Mouse (Mus musculus) layer of hippocampus, adult 18-20 months (tissue): ENCODE measurements around the gene Hmgb3. TPM values are rescaled to one million over a fixed set of nuclear protein-coding genes. Genes with fewer than 3 reads are reported as not detected.
"Not testable (repeated sequence)": the region's sequence is repeated elsewhere in the genome, so short reads cannot be mapped to it uniquely, and the experiment has no call there.

ENCODE experiments used
- DNase-seq, 2 experiments: peaks; one replicate each; pipeline ENCODE4 v3.0.0; 2022; ENCODE audit warnings: low spot score in 2 of 2
- long read RNA-seq: library from polyadenylated mRNA; stranded (forward); transcript quantifications from one replicate; pipeline ENCODE4 v2.0.0, GENCODE M21; 2021
- total RNA-seq, 2 experiments: library from RNA; stranded (reverse); gene quantifications; 2 replicates each; pipeline ENCODE4 v1.2.3; 2021

The Hmgb3 gene
- total RNA-seq = 10 to 100 TPM in 1 of 2 experiments, 1 to 10 TPM in 1; 9.8 to 13.1 TPM
- long read RNA-seq, transcript Hmgb3-204 (5 exons, 1,743 nt) = major isoform, 6 of 13 reads
- long read RNA-seq, partial matches to known transcripts = 0 of 13 reads
- long read RNA-seq, other reads (novel, unspliced or antisense) = 2 of 13 reads

DNA sequence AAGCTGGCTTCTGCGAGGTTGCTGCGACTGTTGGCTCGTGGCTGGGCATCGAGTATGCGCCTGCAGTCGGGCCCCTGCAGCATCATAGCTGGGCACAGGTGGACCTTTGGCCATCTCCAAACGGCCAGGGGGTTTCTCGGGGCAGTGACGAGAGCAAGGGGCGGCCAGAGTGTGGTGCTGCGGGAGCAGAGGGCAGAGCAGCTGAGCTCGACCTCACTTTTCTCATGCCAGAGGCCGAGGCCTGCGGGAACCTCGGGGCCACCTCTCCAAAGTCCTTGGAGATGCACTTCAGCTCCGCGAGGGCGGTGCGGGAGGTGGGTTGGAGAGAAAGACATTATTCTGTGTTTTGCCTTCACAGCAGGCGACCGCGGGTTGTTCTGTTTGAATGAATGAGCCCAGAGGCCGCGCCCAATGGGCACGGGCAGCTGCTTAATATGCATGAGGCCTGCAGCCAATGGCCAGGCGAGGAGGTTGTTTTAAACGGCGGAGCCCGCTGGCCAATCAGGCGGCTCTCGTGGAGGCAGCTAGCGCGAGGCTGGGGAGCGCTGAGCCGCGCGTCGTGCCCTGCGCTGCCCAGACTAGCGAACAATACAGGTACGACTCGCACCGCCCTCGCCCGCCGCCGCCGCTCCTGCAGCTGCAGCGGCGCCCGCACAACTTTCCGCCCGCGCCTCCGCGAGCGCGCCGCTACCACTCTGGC is at the start of gene Hmgb3:
Gene Hmgb3 (plus strand): TSS at position 504 of the 700 bp plus-strand sequence.
- DNase-seq = peak; percentile 50 to 70

- not testable (repeated sequence) for DNase-seq
Observed at GRCm38 (mm10) chrX:71506591-71506990, 49.1 kb upstream of the Hmgb3 start.

- no peak for DNase-seq
Observed at GRCm38 (mm10) chrX:71519252-71519651, 36.5 kb upstream of the Hmgb3 start.

DNA sequence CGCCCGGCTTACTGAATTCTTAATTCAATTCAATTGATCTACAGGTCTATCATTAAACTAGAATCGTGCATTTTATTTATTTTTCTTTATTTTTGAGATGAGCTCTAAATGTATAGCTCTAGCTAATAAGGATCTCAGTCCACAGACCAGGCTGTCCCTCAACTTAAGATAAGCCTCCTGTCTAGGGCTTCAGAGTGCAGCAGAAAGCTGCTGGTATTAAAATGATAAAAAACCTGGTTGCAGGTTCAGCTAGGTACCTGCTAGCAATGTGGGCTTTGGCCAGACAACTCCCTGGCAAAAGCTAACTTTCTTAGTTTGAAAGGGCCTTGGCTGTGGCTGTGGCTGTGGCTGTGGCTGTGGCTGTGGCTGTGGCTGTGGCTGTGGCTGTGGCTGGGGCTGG is 32.8 kb upstream of the Hmgb3 start:
- DNase-seq = no peak

DNA sequence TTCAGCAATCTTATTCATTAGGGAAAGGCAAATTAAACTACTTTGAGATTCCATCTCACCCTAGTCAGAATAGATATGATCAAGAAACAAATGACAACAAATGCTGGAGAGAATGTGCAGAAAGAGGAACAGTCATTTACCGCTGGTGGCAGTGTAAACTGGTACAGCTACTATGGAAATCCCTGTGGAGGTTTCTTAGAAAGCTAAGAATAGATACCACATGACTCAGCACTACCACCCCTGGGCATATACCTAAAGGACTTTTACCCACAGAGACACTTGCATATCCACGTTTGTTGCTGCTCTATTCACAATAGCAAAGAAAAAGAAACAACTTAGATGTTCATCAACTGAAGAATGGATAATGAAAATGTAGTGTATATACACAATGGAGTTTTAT is 31.4 kb upstream of the Hmgb3 start:
- DNase-seq = no peak

- DNase-seq = no peak
Observed at GRCm38 (mm10) chrX:71525593-71526299, 30.0 kb upstream of the Hmgb3 start.

GRCm38 (mm10) chrX:71527461-71527860 is 28.3 kb upstream of the Hmgb3 start:
- no peak for DNase-seq

DNA sequence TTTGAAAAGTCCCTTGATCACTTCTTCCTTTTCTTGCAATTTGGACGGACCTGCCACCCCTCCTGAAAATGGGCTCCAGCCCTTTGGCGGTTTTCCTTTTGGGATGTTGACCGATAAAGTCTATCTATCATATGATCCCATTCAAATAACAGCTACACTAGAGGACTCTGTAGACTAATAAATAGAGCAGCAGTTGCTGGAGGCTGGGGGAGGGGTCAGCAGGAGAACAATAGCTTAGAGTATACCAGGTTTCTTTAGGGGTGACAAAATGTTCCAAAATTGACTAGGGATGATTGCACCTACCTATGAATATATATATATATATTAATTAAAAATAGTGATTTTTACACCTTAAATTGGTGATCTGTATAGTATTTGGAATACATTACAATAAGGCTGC is 27.6 kb upstream of the Hmgb3 start:
- no peak for DNase-seq

GRCm38 (mm10) chrX:71528646-71529045 is 27.1 kb upstream of the Hmgb3 start:
- peak; percentile 4 to 45 for DNase-seq

- DNase-seq = no peak
Observed at GRCm38 (mm10) chrX:71532635-71533034, 23.1 kb upstream of the Hmgb3 start.

DNA sequence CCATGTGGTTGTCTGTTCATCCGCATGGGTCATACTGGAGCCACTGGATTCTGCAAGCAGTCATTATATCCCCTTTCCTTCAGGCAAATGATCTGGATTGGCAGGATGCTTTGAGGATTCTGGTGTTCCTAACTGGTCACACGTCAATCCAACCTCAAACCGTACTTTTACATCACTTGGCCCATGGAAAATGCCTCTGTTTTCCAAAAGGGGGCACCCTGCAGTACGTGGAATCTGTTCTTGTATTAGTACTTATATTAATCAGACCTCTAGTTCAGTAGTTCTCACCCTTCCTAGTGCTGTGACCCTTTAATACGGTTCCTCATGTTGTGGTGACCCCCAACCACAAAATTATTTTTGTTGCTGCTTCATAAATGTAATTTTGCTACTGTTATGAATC is 21.6 kb upstream of the Hmgb3 start:
- no peak for DNase-seq

GRCm38 (mm10) chrX:71537791-71538190 is 17.9 kb upstream of the Hmgb3 start:
- DNase-seq = no peak

DNA sequence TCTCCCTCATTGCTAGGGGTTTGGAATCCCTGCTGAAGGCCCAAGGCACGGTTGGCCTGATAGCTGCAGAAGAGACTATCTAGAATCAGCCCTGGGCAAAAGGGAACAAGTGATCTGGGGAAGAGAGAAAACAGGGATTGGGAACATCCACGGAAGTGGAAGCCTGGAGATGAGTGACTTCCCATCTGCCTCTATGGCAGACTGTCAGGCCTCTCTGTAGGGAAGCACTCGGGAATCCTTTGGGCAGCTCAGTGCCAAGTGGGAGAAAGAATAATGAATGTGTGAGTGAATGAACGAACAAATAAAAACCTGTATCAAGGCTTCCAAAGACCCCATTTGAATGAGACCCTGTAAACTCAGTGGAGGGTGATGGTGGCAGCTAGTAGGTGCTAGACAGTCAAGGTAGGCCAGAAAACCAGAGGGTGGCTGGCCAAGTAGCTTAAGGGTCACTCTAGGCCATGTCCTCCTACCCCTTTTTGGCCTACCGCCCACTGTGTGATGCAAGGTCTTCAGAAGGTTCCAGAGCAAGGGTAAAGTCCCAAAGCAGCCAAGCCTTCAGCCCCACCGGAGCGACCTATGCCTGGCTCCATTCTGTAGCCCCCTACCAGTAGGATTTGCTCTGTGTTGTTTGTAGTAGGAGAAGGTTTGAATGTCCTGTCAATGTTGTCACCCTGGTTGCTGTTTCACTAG is 14.8 kb upstream of the Hmgb3 start:
- no peak for DNase-seq

- DNase-seq = no peak
Observed at GRCm38 (mm10) chrX:71544731-71545130, 11.0 kb upstream of the Hmgb3 start.

DNA sequence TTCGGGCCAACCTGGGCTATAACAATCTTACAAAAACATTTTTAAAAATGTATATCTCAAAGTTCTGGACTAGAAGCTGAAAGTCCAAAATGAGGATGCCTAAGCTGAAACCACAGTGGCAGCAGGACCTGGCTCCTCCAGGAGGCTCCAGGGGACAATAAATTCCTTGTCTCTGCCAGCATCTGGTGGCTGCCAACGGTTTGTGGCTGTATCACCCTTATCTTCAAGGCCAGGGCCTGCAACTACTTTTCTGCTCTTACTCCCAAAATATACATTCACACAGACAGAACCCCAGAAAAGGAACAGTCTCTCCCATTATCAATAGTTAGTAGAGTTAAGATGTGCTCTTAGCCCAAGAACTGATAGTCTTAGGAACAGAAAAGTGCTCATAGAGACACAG is 10.6 kb upstream of the Hmgb3 start:
- DNase-seq = no peak

DNA sequence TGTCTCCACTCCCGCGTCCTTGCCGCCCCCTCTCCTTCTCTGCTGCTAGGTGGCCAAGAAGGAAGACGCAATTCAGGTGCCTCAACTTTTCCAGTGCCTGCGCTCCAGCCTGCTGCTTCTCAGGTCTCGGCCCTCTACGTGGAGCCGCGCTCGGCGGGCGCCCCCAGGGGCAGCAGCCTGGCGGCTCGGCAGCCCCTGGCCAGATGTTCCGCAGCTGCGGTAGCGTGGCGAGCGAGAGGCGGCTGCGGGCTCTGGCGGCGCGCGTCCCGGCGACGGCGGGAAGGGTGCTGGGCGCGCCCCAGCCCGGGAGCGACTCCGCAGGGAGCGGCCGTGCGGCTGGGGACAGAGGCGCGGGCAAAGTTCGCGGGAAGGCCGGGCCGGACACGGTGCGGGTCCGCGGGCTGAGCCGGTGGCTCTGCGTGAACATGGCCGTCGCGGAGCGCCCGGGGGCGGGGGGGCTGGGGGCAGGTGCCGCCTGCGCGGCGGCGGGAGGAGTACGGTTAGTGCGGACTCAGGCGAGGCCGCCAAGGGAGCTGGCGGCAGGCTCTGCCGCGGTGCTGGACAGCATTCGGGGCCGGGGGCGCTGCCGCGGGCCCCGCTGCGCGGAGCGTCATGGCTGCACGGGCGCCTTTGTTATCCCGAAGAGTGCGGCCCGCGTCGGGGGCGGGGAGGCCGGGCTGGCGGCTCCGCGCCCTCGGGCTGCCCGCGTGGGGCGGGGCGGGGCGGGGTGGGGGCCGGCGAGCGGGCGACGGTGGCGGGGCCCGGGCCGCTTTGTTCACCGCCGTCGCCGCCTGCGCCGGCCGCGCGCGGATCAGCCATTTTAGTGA is 610 bp downstream of the Hmgb3 start:
- DNase-seq = peak in 1 of 2 experiments; percentile 1

GRCm38 (mm10) chrX:71556965-71557491 is 1.3 kb downstream of the Hmgb3 start:
- DNase-seq = no peak

- no peak for DNase-seq
Observed at GRCm38 (mm10) chrX:71559336-71559735, 3.6 kb downstream of the Hmgb3 start.

DNA sequence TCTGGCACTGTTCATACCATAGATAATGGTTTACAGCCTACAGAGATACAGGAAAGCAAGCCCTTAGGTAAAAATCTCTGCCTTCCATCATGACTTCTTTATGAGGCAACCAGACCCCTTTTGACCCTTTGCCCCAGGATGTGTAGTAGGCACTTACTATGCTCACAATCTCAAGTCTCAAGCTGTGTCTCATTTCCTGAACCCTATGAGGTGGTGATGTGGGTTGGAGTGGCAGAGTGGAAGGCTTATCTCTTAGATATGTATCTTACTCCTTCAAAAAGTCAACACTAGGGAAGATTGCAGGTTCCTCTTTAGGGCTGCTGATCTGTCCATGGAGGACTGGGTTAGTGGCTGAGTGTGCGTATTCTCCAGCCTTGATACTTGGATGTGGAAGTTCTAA is 5.1 kb downstream of the Hmgb3 start:
- DNase-seq = no peak

DNA sequence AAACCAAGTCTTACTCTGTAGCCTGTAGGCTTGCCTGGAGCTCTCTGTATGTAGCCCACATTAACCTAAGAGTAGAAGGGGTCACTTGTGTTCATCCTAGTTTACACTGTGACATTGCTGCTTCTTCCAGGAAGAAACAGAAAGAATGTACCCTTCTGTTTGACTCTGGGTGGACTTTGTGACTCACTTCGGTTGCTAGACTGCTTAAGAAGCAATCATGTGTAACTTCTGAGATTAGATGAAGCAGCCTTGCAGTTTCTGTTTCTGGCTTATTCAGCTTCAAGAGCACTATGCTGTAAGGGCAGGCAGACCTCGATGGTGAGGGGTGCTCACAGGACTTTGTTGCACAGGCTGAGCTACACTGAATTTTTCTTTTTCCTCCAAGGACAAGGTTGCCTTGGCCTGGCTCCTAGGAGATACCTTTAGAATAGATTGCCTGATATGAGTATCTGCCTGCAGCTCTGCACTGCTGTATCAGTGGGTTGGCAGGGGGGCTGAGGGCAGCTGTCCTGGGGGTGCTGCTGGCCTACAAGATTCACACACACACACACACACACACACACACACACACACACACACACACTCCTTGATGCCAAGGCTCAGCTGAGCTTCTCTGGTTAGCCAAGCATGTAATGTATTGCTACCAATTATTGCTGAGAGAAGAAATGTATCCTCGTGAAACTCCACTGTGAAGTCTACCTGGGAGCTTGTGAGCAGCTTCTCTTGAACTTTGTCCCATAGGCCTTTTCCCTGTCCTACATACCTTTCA is 17.6 kb downstream of the Hmgb3 start:
- no peak for DNase-seq
